Mouse (Mus musculus): ENCODE measurements around the gene Rap1gds1.

DNA sequence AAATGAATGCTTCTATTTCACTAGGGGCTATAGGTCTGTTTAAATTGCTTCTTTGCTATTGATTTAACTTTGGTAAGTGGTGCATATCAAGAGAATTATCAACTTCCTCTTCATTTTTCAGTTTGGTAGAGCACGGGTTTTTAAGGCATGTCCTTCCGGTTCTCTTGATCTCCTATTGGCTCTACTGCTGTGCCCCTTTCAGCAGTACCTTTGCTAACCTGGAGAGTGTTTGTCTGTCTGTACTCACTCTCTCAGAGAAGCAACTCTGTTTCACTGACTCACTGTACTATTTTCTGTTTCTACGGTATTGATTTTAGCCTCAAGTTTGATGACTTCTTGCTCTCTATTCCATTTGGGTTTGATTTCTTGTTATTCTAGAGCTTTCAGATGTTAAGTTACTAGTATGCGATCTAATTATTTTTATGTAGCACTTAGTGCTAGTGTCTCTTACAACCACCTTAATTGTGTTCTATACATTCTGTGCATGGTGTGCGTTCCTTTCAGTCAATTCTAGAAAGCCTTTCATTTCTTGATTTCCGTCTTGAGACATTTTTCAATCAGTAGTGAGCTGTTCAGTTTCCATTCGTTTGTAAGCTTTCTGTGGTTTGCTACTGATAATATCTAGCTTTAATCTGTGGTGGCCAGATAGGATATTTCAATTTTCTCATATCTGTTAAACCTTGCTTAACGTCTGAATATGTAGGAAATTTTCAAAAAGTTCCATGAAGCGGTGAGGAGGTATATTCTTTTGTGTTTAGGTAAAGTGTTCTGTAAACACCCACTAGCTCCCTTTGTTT, 74.7 kb downstream of the Rap1gds1 start:
- TF ChIP-seq CTCF (IDR thresholded peaks at IDR 0.05; ENCODE audit: low read depth) (no peak), EP300 (optimal IDR thresholded peaks at IDR 0.05) (no peak)

All from stomach, postnatal 0 days (tissue).